Mouse (Mus musculus) cerebellum, adult 2 months (tissue): ENCODE measurements at regions not wholly inside any gene's neighbourhood (a gene's known extent, or its start where the extent isn't known, plus 50 kb on each side); places are given as distances from the start of the nearest gene placed in this dataset.

Experiments
- CTCF ChIP-seq: fragments of 200-500 bp; IDR thresholded peaks from 2 replicates; pipeline ENCODE4 v1.5.1; 2011; ENCODE audit warnings: low read depth, mild to moderate bottlenecking, control low read depth, low read length, moderate library complexity, borderline replicate concordance; ENCODE audit not compliant: insufficient read depth
- POLR2A ChIP-seq: fragments of 200-500 bp; IDR thresholded peaks from 2 replicates; pipeline ENCODE4 v1.6.1; 2011; ENCODE audit warnings: low read length, control low read depth, borderline replicate concordance; ENCODE audit not compliant: insufficient read depth

- no peak for TF ChIP-seq CTCF
- no peak for TF ChIP-seq POLR2A
Measured at GRCm38 (mm10) chr6:54754810-54755209, 61.9 kb upstream of the Znrf2 start.
